Mouse (Mus musculus): ENCODE measurements around the gene Plin3.

GRCm38 (mm10) chr17:56273482-56273881 lies 19.2 kb downstream of the Plin3 start:
- TF ChIP-seq CHD2 (IDR thresholded peaks at IDR 0.05; ENCODE audit: low read depth, low read length) (no peak), ZNF384 (IDR thresholded peaks at IDR 0.05; ENCODE audit: low read depth, low read length) (no peak)
